Mouse (Mus musculus): ENCODE results near the gene Sbf1. TPM values are rescaled to one million over a fixed set of nuclear protein-coding genes. Genes with fewer than 3 reads are reported as not detected.

Gene Sbf1
- total RNA-seq, 2 experiments from 2014 or later: 71.2 to 77.1 TPM

DNA sequence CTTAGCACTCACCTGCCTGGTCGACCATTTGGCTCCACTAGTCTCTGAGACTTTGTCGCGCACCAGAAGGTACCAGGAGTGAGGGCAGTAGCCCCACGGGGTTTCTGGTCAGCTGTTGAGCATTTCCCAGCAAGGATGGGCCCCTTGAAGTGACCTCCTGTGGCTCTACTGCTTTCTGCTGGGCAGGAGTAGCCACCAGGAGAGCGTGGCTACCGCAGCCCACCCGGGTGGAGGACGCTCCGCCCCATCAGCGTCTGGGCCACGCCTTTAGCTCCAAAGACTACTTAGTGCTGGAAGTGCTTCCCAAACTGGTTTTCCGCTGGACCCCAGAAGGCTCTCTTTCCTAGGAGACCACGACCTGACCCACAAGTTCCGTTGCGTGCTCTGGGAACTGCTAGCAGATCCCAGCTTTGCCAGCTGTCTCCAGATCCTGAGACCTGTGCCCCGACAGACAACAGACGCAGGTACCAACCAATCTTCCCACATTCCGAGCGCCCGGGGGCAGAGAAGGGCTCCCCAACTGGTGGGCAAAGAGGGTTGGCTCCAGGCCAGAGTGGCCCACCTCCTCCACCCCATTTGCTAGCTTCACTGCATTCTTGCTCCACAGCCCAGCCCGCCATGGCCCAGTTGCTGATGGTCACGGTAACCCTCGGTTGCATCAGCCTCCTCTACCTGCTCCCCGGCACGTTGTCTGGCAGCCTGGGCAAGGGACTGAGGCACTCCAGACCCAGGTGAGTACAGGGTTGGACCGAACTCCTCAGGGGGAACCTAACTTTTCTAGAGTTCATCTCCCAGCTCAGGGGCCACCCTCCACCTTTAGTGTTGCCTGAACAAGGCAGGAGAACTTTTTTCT lies 7.8 kb upstream of the Sbf1 start, which contains the start of gene Adm2:
Gene Adm2 (plus strand): TSS at position 51 of the 853 bp plus-strand sequence.
- no peak for DNase-seq
- intact Hi-C loops (cut with DNase I): no loop called here

DNA sequence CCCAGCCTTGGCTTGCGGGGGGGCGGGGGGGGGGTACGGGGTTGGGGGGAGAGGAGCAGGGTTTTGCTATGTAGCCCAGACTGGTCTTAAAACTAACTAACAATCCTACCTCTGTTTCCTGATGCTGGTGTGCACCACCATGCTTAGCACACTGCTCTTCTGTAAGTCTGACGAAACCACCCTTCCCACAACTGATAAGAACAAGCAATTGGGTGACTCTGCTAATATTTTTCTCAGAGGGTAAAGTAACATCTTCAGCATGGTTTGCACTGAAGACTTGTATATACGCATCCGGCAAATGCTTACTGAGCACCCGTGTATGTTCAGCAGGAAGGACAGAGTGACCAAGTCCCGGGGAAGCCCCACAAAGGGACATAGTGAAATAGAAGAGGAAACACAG lies 6.2 kb upstream of the Sbf1 start:
- no peak for DNase-seq
- intact Hi-C loops (cut with DNase I): no loop called here

DNA sequence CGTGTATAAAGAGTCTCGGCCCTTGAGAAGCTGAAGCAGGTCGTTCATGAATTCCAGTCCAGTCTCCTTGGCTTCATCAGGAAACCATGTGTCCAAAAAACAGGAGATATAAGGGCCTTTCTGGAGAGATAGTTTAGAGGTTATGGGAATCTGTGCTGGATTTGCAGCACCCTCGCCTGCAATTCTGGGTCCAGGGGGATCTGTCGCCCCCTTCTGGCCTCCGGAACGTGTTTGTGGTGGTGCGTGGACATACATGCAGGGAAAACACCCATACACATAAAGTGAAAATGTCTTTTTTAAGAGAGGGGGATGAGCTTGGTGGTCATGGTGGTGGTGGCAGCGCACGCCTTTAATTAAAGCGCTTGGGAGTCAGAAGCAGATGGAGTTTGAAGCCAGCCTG lies 1.0 kb upstream of the Sbf1 start:
- DNase-seq: no peak
- intact Hi-C loops (cut with DNase I): loop anchor here (2.0 to 10.0 kb wide), 2 partner anchors 35 to 501 kb away; partner anchors contain the start of genes Alg12 and Creld2

GRCm38 (mm10) chr15:89314511-89315189 lies 461 bp downstream of the Sbf1 start:
- intact Hi-C loops (cut with DNase I): loop anchor here (10.0 kb wide), 1 partner anchor 500 kb away; the partner anchor contains the start of genes Alg12 and Creld2
- peak; percentile 39 to 53 for DNase-seq

- intact Hi-C loops (cut with DNase I): loop anchor here (10.0 kb wide), 1 partner anchor 499 kb away; the partner anchor contains the start of genes Alg12 and Creld2
- no peak for DNase-seq
These were observed 1.0 kb downstream of the Sbf1 start for GRCm38 (mm10) chr15:89314107-89314506.

- no peak for DNase-seq
- intact Hi-C loops (cut with DNase I): loop anchor here (10.0 kb wide), 1 partner anchor 499 kb away; the partner anchor contains the start of genes Alg12 and Creld2
These were observed 1.8 kb downstream of the Sbf1 start for GRCm38 (mm10) chr15:89313359-89313758.

- DNase-seq: no peak
- intact Hi-C loops (cut with DNase I): loop anchor here (10.0 kb wide), 1 partner anchor 495 kb away; the partner anchor contains the start of genes Alg12 and Creld2
These were observed 5.1 kb downstream of the Sbf1 start for GRCm38 (mm10) chr15:89309962-89310498.

DNA sequence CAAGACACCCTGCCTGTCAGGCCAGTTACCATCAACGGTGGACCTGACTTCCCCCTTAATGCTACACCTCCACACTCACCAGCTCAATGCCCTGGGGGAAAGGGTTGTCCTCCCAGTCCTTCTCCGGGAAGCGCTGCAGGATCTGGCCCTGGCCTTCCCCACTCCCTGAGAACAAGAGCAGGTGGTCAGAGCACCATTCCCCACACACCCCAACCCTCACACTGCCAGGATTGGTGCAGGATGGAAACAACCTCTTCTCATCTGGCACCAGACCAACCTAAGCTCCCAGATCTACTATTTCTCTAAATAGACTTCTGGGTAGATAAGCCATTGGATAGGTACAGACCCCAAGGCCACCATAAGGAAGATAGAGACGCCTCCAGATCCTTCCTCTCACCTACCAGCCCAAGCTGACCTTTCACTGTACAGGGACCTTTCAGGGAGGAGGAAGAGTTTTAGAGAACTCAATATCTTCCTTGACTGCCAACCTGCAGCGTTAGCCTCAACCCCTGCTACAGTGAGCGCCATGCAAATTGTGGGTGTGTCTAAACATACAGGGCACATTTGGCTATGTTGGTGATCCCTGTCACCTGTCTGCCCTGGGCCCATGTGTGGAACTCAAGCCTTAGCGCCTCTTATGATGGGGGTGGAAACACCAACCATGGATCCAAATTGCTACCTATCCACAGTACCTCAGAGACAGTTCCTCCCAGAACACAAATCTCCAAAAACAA lies 6.5 kb downstream of the Sbf1 start:
- no peak for DNase-seq
- intact Hi-C loops (cut with DNase I): no loop called here

DNA sequence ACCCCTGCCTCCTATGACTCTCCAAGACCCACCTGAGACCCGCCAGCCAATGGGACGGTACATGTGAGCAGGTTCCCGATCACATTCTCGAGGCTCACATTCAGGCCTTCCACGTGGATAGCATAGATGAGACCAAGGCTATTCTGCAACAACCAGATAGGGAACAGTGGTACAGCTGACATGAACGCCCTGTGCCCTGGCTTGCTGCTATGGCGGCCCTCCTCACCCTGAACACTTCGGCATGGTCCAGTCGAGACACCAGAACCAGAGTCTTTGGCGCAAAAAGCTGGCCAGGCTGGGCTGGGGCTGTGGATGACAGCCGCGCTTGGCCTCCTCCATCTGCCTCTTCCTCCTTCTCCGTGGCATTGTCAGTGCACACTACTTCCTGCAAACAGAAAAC lies 7.7 kb downstream of the Sbf1 start:
- intact Hi-C loops (cut with DNase I): no loop called here
- no peak for DNase-seq

DNA sequence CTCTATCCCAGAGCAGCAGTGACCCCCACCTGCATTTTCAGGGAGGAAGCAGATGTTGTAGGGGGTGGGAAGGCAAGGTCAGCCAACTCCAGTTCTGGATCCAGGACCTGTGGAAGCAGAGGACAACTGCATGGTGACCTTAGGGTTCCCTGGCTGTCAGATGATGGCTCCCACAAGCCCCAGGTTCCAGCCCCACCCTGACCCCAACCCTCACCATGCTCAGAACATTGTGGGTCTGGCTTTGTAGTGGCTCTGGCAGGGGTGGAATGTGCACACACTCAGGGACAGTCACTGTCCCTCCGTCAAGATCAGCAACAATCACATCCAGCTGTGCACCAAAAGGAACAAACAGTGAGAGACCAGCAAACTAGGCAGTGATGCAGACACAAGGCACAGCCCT lies 9.1 kb downstream of the Sbf1 start:
- intact Hi-C loops (cut with DNase I): no loop called here
- DNase-seq: no peak

DNA sequence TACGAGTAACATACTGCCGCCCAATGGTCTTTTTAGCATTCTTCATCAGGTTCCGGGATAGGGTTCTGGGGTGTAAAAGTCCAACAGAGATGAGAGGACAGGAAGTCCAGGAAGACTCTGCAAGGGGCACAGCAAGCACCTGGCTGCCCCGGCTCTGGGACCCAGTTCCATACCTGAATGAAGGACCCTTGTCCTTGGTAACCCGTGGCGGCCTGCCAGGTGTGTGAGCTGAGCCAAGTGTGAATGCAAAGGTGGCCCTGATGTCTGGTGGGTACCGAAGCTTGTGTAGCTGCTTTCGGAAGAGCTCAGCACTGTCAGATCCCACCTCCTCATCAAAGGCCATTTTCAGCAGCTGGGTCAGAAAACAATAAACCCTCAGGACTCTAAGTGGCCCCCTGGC lies 14.5 kb downstream of the Sbf1 start:
- no peak for DNase-seq
- intact Hi-C loops (cut with DNase I): no loop called here

- intact Hi-C loops (cut with DNase I): no loop called here
- DNase-seq: no peak
These were observed 14.9 kb downstream of the Sbf1 start for GRCm38 (mm10) chr15:89300180-89300579.

DNA sequence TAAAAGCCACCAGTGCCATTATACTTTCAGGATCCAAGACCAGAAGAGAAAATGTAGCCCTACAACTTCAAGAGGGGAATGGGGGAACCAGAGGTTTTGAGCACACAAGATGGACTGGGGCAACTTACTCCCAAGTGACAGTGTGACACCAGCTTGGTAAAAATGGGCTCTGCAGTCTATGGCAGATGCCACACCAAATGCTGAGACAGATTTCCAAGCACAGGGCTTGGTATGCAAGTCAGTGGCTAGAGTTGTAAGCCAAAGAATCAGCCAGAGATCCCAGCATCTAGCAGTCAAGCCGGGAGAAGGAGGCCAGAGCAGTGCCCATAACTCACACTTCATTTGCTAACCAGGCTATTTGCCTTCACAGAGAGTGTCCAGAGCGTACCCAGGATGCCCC lies 17.4 kb downstream of the Sbf1 start:
- DNase-seq: no peak
- intact Hi-C loops (cut with DNase I): no loop called here

DNA sequence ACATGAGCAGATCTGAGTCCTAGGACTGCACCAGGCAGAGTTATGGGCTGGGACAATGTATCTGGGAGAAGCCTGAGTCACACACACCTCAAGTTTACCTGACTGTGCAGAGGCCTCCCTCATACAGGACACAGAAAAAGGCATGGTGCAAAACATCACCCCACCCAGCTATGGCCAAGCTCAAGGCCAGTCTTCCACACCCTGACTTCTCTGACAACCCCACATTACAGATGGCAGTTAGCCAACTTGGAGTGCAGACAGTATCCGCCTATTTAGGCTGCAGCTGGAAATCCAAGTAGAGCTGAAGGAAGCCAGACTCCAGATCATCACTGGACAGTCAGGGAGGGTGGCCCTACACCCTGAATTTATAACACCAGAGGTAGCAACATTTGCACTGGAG lies 18.6 kb downstream of the Sbf1 start:
- intact Hi-C loops (cut with DNase I): no loop called here
- DNase-seq: peak; percentile 72 to 78

DNA sequence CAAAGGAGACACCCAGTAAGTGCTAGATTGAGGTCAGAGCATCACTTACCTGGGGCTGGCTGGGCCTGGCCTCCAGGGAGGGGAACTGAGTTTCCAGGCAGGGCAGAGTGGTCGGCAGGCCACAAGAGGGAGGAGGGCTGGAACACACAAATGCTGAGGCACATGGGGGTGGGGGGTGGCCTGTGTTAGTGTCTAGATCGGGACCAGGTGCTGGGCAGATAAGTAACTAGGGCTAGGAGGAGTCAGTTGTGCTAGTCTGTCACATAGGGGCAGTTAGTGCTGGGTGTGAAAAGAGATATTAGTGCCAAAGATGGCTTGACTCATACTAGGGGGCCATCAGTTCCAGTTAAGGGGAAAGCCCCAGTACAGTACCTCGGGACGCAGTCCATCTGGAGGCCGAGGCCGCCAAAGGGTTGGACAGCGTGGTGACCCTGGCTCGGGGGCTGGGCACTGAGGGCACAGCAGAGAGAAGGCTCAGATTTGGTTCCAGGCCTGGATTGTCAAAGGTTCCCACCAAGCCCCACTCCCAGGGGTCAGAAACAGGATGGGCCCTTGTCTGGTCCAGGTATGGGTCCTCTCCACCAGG lies 19.4 kb downstream of the Sbf1 start:
- intact Hi-C loops (cut with DNase I): no loop called here

DNA sequence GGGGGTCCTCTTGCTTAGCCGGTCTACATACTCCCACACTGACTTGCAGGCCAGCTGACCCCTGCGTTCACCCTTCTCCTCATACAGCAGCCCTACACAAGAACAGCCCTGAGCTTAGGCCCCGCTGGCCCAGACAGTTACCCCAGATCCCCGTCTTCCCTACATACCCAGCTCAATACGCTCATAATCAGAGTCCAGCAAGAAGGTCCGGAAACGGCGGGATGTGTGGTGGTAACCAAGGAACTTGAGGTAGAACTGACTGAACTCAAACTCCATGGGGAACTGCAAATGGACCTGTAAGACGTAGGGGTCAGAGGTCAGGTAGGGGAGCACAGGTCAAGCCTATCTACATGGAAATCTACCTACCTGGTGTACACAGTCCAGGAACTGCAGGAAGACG lies 21.3 kb downstream of the Sbf1 start:
- intact Hi-C loops (cut with DNase I): no loop called here
- no peak for DNase-seq

More for the DNA sequence above, 19.4 kb downstream of the Sbf1 start:
- DNase-seq: no peak

DNA sequence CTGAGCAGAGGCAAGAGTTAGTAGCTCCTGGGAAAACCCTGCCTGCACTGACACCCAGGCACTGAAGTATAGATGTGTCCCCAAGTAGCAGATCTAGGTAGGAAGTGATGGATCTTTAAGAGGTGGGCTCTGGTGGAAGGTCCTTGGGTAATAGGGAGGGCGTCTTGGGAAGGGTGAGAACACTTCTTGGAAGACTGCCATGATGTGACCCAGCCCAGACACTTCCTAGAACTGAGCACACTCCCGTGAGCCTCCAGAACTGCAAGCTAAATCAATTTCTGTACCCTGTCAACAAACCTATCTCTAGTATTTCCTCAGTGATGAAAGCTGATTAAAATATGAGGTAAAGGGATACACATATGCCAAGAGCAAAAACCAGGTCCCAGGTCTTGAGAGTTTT lies 22.3 kb downstream of the Sbf1 start:
- intact Hi-C loops (cut with DNase I): no loop called here
- no peak for DNase-seq

- intact Hi-C loops (cut with DNase I): no loop called here
- no peak for DNase-seq
These were observed 23.6 kb downstream of the Sbf1 start for GRCm38 (mm10) chr15:89291521-89291920.

DNA sequence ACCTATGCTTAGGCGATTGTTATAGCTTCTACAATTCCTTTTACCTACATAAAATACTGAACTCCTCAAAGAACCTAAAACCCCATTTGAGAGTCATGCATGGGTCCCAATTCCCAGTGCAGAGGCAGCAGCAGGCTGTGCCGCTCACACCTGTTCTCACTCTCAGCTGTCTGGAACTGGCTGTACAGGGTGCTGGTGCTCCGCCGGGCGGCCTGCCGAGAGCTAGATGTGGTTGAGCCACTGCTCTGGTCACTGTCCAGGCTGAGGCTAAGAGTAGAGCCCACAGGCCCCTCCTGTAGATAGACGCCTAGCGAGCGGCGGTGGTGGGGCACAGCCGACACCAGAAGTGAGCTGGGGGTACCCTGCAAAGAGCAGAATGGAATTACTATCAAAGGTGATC lies 25.7 kb downstream of the Sbf1 start:
- intact Hi-C loops (cut with DNase I): no loop called here
- DNase-seq: no peak

DNA sequence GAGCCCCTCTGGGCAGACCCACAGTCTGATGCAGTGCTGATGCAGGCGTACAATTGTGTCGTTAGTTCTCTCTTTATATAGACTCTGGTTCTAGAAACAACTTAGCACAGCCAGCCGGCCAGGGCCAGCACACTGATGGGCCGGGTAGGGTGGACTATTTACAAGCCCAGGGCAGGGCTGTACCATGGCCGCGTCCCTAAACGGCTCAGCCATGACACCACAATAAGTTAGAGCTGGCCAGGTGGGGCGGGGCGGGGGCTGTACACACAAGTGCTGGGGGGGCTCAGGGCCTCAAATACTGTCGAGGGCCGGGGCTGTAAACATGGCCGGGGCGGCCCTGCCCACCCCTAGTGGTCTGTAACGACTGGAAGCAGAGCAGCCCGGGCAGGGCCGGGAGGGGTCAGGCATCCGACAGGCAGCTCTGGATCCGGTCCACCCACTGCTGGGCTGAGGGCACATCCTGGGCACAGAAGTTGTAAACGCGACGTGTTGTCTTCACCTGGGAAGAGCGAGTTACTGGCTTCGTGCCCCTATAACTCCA lies 26.8 kb downstream of the Sbf1 start:
- no peak for DNase-seq
- intact Hi-C loops (cut with DNase I): no loop called here

Measured in heart, postnatal 10 days (tissue).